Mouse (Mus musculus): ENCODE results near the gene Cyb5b. TPM values are rescaled to one million over a fixed set of nuclear protein-coding genes. Genes with fewer than 3 reads are reported as not detected.

Gene Cyb5b
- polyA plus RNA-seq, 1 experiment from 2014 or later: 60.7 TPM

DNA sequence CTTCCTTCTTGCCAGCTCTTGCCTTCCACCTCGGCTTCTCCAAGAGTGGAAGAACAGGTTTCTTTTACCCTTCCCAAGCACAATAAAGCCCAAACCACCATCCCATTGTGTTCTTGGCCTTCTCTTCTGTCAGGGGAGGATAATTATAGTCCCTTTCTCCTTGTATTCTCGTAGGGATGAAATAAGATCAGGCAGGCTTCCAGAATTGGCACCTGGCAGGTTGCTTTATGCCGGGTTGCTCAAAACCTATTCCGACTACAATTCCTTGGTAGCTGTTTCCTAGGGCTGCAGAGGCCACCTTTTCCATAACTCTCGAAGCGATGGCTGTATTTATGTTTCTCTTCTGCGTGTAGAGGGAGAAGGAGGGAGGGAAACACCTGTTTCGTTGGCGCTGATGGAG, 31.0 kb upstream of the Cyb5b start:
- Histone ChIP-seq H3K4me3 (ENCODE audit: inconsistent target) (no peak overlapping the region), H3K36me3 (ENCODE audit: inconsistent target) (no peaks in the 10 kb centered on the region), H3K27ac (no peak overlapping the region), H3K79me2 (ENCODE audit: inconsistent target) (no peaks in the 10 kb centered on the region)
- 92% methylated on average over 9 of the region's 9 CpGs for WGBS (ENCODE audit: missing documents)

DNA sequence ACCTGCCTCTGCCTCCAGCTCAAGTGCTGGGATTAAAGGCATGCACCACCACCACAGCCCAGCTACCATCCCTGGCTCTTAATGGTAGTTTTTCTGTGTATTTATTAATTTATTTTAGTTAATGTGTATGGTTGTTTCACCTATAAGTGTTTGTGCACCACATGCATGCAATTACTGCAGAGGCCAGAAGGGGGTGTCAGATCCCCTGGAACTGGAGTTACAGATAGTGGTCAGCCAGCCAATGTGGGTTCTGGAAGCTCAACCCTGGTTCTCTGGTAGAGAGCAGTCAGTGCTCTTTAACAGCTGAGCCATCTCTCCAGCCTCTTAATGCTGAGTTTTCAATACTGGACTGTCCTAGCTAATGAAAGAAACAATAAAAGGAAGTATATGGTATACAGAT, 29.6 kb upstream of the Cyb5b start:
- Histone ChIP-seq H3K79me2 (ENCODE audit: inconsistent target) (no peaks in the 10 kb centered on the region), H3K4me3 (ENCODE audit: inconsistent target) (no peak overlapping the region), H3K36me3 (ENCODE audit: inconsistent target) (no peaks in the 10 kb centered on the region), H3K27ac (no peak overlapping the region)

DNA sequence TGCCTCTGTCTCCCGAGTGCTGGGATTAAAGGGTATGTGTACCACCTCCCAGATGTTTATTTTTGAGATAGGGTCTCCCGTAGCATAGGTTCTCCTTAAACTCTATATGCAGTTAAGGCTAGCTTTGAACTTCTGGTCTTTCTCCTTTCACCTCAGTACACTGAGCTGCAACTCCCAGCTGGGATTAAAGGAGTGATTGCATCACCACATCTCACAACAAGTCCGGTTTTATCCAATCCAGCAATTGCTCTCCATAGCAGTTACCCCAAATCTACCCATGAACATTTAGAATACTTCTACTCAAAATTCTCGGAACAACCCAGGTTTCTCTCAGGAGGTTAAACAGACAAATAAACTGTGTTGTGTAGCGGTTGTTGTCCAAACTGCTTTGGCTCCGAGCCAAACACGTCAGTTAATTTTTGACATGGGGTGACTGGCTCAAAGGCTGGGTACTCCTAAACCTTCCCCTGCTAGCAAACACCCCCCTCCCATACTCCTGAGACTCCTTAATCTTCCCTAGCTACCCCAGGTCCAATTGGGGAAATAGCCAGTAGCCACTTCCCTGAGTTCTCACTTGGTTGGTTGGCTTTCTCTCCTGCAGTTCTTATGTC, 28.7 kb upstream of the Cyb5b start:
- 90% methylated on average over 7 of the region's 7 CpGs for WGBS (ENCODE audit: missing documents)
- H3K79me2 ChIP-seq (ENCODE audit: inconsistent target): no peaks in the 10 kb centered on the region

DNA sequence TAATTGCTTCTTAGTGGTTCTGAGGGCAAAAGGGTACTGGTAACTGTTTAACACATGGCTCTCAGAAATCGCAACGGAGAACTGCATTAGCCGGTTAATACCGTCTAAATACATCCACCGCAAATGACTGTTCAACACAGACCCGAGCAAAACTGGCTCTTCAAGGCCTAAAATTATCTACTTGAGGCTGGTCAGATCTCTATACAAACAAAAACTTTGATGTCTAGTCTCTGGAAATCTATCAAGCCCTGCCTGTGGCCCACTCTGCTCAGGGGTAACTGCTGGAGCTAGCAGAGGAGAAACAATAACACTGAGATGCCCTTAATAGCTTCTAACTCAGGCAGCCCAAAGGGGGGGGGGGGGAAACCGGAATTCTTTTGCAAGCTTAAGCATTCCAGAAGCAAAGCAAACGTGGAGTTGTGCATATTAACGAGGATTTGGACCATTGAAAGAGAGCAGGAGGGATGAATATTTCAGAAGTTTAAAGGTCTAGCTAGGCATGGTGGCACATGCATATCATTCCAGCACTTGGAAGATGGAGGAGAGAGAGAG, 27.3 kb upstream of the Cyb5b start:
- Histone ChIP-seq H3K27ac (no peak overlapping the region), H3K4me3 (ENCODE audit: inconsistent target) (no peak overlapping the region), H3K79me2 (ENCODE audit: inconsistent target) (no peaks in the 10 kb centered on the region), H3K36me3 (ENCODE audit: inconsistent target) (no peaks in the 10 kb centered on the region)
- WGBS (ENCODE audit: missing documents): 88% methylated on average over 9 of the region's 9 CpGs

More for the DNA sequence above, 28.7 kb upstream of the Cyb5b start:
- Histone ChIP-seq H3K36me3 (ENCODE audit: inconsistent target) (no peaks in the 10 kb centered on the region), H3K27ac (no peak overlapping the region), H3K4me3 (ENCODE audit: inconsistent target) (no peak overlapping the region)

DNA sequence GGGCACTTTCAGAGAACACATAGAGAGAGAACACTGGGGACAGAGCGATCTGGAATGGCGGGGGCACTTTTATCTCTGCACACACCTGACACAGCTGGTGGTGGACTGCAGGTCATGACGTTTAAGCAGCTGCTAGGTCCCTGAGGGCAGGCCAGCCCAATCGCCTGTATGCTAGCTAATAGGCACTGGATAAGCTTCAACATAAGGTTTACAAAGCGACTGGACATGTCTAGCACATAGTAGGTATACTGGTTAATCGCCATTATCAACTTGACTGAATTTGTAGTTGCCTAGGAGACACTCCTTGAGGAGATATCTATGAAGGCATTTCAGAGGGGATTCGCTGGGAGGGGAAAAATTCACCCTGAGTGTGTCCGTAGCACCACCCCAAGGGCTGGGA, 26.1 kb upstream of the Cyb5b start:
- 97% methylated on average over 8 of the region's 8 CpGs for WGBS (ENCODE audit: missing documents)
- Histone ChIP-seq H3K27ac (no peak overlapping the region), H3K79me2 (ENCODE audit: inconsistent target) (no peaks in the 10 kb centered on the region), H3K4me3 (ENCODE audit: inconsistent target) (no peak overlapping the region), H3K36me3 (ENCODE audit: inconsistent target) (no peaks in the 10 kb centered on the region)

DNA sequence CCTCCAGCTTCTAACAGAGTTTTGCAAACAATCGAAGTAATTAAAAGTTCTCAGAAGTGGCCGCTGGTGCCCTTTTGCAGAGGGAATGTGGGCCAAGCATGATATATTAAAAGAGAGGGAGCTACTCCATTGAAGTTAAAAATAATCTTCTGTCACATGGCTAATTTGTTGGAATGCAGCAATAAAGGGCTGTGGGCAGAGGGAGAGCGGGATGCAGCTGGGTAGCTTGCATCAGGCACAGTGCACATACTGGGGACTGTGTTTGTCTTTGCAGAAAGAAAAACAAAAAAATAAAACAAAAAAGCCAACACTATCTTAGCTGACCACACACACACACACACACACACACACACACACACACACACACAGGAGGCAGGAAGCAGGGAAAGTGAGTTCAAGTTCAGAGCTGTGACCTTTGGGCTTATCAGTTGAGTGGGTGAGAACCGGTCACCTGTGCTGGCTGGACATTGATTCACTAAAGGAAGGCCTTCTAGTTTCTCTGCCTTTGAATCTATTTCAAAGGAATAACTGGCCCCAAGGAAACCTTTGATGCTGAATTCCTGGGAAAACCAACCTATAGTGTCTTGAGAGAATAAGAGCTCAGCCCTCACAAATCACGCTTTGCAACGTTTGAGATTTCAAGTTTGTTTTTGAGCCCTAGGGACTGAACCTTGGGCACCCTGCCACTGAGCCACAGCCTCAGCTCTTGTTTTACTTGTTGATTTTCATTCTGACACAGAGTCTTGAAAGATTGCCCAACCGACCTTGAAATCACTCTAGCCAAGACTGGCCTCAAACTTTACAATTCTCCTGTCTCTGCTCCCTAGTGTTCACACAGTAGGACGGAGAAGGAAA, 21.0 kb upstream of the Cyb5b start:
- 94% methylated on average over 8 of the region's 8 CpGs for WGBS (ENCODE audit: missing documents)
- no peak overlapping the region for H3K4me3 ChIP-seq (ENCODE audit: inconsistent target)
- H3K27ac ChIP-seq: no peak overlapping the region
- H3K79me2 ChIP-seq (ENCODE audit: inconsistent target): no peaks in the 10 kb centered on the region
- no peaks in the 10 kb centered on the region for H3K36me3 ChIP-seq (ENCODE audit: inconsistent target)

DNA sequence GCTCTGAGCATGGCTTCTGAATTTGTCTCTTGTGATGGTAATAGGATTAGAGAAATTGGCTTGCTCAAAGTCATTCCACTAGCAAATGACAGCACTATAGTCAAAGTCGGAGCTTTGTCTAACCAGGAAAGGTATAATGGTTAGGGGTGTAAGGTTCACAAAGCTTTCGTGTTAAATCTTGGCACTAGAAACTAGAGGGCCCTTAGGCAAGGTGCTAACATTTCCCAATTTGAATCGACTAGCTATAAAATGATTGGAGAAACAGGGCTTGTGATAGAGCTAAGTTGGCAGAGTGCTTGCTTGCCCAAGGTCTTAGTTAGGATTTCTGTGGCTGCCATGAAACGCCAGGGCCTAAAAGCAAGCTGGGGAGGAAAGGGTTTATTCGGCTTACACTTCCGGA, 20.4 kb upstream of the Cyb5b start:
- Histone ChIP-seq H3K4me3 (ENCODE audit: inconsistent target) (no peak overlapping the region), H3K36me3 (ENCODE audit: inconsistent target) (no peaks in the 10 kb centered on the region), H3K27ac (no peak overlapping the region), H3K79me2 (ENCODE audit: inconsistent target) (no peaks in the 10 kb centered on the region)
- WGBS (ENCODE audit: missing documents): 92% methylated on average over 6 of the region's 6 CpGs

DNA sequence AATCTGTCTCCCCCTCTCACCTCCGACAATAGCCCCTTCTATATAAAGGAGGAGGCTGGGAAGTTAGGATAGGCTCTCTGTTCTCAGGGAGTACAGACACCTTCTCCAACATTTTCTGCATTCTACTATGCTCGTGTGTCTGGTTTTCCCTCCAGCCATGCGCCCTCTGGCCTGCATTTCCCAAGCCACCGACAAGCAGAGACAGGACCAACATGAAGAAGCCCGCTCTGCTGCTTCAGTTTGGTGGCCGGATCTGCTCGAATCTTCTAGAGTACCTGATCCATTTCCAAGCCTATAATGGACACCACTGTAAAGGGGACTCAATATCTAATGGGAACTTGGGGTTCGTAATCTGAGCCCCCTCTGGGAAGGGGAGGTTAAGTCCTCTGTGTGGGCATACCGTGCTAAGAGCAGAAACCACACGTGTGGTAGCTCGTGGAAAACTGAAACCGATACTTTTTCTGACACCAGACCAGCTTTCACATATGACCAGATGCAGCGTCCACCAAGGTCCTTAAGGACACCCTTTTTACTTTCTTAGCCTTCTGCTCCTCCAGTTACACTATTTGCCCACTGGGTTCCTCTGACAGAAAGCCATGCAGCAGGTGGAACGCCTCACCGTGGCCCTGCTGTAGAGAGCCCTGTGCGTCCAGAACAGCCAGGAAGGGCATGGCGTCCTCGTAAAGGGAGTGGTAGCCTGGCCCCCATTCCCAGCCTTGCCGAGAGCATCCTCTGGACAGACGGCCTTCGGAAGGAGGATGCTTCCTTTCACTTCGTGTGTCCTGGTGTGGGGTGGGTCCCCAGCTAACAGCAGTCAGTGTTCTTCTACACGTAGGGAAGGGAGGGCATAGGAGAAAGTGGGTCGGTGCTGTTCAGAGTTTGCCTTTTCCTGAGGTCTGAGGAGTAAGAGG, 17.6 kb upstream of the Cyb5b start:
- no peaks in the 10 kb centered on the region for H3K36me3 ChIP-seq (ENCODE audit: inconsistent target)
- no peak overlapping the region for H3K27ac ChIP-seq
- no peak overlapping the region for H3K4me3 ChIP-seq (ENCODE audit: inconsistent target)
- WGBS (ENCODE audit: missing documents): 85% methylated on average over 24 of the region's 24 CpGs
- no peaks in the 10 kb centered on the region for H3K79me2 ChIP-seq (ENCODE audit: inconsistent target)

DNA sequence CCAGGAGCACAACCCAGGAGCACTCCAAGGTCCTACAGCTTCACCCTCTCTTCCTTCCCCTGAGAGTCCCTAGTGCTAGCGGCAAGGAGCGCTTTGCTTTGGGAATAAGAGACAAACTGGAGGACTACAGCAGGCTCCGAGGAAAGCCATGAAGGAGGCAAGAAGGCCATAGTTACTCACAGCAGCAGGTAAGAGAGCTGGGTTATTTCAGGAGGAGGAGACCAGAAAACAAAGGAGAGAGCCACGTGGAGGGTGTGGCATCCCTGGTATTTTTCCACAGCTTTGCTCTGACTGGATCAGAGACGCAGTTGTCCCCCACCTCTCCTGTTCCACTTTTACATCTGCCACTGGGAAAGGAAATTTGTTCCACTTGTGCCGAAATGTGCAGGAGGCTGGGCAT, 16.6 kb upstream of the Cyb5b start:
- Histone ChIP-seq H3K36me3 (ENCODE audit: inconsistent target) (no peaks in the 10 kb centered on the region), H3K4me3 (ENCODE audit: inconsistent target) (no peak overlapping the region), H3K79me2 (ENCODE audit: inconsistent target) (no peaks in the 10 kb centered on the region), H3K27ac (no peak overlapping the region)
- 88% methylated on average over 6 of the region's 6 CpGs for WGBS (ENCODE audit: missing documents)

DNA sequence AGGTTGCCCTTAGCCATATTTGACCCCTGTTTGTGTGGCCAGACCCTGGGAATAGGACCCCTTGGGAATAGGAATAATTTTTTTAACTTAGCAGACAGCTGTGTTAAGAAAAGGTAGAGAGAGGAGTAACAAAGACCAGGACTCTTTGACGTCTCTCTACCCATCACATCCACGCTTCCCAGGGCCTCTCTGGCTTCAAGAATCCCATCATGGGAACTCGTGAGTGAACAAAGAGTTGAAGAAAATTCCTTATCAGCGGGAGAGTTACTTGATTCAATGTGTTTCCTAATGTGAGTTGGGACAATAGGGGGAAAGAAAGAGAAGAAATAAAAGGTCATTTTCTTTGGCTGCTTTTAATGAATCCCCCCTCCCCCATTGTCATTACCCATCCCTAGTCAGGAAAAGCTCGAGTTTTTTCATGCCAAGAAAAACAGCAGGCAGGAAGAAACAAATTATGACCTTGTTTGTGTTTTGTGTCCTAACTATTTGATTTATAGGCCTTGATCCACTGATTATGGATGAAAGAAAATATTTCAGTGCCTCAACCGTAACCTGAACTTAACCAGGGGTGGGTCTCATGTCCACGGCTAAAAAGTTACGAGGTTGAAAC, 14.3 kb upstream of the Cyb5b start:
- H3K36me3 ChIP-seq (ENCODE audit: inconsistent target): no peaks in the 10 kb centered on the region
- H3K27ac ChIP-seq: no peak overlapping the region
- no peaks in the 10 kb centered on the region for H3K79me2 ChIP-seq (ENCODE audit: inconsistent target)
- no peak overlapping the region for H3K4me3 ChIP-seq (ENCODE audit: inconsistent target)
- 92% methylated on average over 8 of the region's 8 CpGs for whole genome bisulfite sequencing (ENCODE audit: missing documents)

DNA sequence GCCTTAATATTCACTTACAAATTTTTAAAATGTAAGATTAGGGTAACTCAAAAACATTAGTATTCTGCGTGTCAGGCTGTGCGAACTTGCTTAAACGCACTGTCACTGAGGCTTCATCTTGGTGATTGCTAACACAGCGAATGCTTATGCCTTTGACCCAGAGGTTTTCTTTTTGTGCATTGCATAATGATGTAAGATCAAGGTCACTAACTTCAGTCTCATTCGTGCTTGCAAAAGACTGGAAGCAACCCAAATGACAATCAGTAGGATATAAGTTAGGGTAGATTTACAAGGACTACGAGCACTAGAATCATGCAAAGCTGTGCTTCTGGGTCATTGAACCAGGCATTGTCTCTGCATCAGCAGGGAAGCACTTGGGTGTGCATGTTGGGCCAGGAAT, 12.8 kb upstream of the Cyb5b start:
- Histone ChIP-seq H3K27ac (no peak overlapping the region), H3K36me3 (ENCODE audit: inconsistent target) (no peaks in the 10 kb centered on the region), H3K79me2 (ENCODE audit: inconsistent target) (no peaks in the 10 kb centered on the region), H3K4me3 (ENCODE audit: inconsistent target) (no peak overlapping the region)
- 91% methylated on average over 6 of the region's 6 CpGs for WGBS (ENCODE audit: missing documents)

DNA sequence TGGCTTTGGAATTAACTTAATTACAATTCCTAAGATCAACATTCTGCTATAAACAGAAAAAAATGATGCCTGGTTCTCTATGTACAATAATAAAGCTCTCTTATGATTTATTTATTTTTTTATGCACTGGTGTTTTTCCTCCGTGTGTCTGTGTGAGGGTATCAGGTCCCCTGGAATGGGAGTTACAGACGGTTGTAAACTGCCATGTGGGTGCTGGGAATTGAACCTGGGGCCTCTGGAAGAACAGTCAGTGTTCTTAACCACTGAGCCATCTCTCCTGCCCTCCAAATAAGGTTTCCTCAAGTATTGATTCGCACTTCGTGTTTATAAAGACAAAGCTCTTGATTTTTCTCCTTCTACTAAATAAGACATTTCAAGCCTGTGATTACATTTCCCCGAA, 12.1 kb upstream of the Cyb5b start:
- Histone ChIP-seq H3K79me2 (ENCODE audit: inconsistent target) (no peaks in the 10 kb centered on the region), H3K27ac (no peak overlapping the region), H3K36me3 (ENCODE audit: inconsistent target) (no peaks in the 10 kb centered on the region), H3K4me3 (ENCODE audit: inconsistent target) (no peak overlapping the region)
- 91% methylated on average over 5 of the region's 5 CpGs for WGBS (ENCODE audit: missing documents)

DNA sequence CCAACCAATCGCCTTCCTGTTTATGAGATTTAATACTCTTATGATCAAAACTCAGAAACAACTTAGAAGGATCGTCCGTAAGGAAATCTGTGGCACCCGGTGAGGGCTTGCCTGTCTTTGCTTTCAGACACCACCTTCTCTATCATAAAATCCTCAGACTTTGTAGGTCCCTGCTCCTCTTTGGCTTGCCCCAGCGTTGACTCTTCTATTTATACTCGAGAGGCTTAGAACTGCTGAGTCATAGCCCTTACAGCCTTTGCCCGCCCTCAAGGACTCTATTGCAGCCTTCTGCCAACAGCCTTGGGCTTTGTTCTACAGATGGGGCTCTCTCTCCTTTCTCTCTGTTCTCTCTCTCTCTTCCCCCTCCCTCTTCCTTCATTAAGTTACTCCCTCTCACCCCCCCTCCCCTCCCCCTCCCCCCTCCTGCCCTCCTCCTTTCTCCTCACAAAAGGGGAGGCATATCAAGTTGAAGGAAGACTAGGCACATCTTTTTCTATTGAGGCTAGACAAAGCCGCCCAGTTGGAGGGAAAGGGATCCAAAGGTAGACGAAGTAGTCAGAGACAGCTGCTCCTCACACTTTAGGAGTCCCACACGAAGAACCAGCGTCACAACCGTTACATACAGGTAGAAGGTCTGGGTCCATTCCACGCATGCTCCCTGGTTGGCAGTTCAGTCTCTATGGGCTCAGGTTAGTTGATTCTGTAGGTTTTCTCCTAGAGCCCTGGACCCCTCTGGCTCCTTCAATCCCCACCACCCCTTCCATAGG, 10.6 kb upstream of the Cyb5b start:
- WGBS (ENCODE audit: missing documents): 55% methylated on average over 13 of the region's 13 CpGs
- Histone ChIP-seq H3K79me2 (ENCODE audit: inconsistent target) (no peaks in the 10 kb centered on the region), H3K27ac (no peak overlapping the region), H3K36me3 (ENCODE audit: inconsistent target) (no peaks in the 10 kb centered on the region), H3K4me3 (ENCODE audit: inconsistent target) (no peak overlapping the region)

DNA sequence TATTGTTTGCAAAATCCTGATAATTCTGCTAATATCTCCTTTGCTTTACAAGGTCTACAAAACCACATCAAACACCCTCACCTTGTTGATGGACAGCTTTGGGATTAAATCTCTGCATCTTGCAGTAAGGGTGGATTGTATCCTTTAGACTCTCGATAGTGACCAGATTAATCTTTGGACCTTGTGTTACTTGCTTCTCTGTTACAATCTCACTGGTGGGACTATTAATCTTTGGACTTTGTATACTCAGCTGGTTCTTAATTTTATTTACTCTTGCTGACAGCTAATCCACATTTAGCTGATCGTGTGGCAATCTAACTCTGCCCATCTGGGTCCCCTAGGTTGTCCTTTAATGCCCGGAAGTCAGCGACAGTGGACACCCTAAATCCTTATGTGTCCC, 7.9 kb upstream of the Cyb5b start:
- WGBS (ENCODE audit: missing documents): 95% methylated on average over 4 of the region's 4 CpGs
- H3K27ac ChIP-seq: no peak overlapping the region
- H3K36me3 ChIP-seq (ENCODE audit: inconsistent target): no peaks in the 10 kb centered on the region
- H3K79me2 ChIP-seq (ENCODE audit: inconsistent target): no peaks in the 10 kb centered on the region
- no peak overlapping the region for H3K4me3 ChIP-seq (ENCODE audit: inconsistent target)
